Mouse (Mus musculus): Measurements from ENCODE around the gene Hist1h3g.
"Not testable (repeated sequence)": the region's sequence is repeated elsewhere in the genome, so short reads cannot be mapped to it uniquely, and the experiment has no call there.

DNA sequence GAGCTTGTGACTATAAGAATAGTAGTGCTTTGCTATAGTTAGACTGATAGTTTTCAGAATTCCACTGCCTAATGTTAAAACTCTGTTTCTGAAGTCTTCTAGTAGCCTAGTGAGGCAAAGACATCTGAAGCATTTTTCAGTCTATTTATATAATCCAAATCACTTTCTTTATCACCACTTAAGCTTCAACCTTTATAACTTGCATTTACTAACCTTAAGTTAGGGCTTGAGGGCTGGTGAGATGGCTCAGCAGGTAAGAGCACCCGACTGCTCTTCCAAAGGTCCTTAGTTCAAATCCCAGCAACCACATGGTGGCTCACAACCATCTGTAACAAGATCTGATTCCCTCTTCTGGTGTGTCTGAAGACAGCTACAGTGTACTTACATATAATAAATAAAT is 4.6 kb downstream of the Hist1h3g start:
- not testable (repeated sequence) for TF ChIP-seq GATA1 (IDR thresholded peaks at IDR 0.05; ENCODE audit: borderline replicate concordance, low read length); FLI1 (IDR thresholded peaks at IDR 0.05; ENCODE audit: low read length)

Data from megakaryocyte, embryonic 14.5 days (primary cell).